Mouse (Mus musculus): ENCODE data around the gene Uncx. TPM values are rescaled to one million over a fixed set of nuclear protein-coding genes. Genes with fewer than 3 reads are reported as not detected.
A peak's percentile ranks its signal among the peaks of the same experiment; 100 is the strongest.

Uncx gene
- polyA plus RNA-seq, 1 experiment from 2014 or later: 48.8 TPM

GRCm38 (mm10) chr5:139544271-139545135 lies 1.2 kb downstream of the Uncx start:
- WGBS: under 1% methylated on average over 54 of the region's 54 CpGs
- H3K27ac ChIP-seq: peak overlapping the region; percentile 84

GRCm38 (mm10) chr5:139545221-139545620 lies 1.9 kb downstream of the Uncx start:
- H3K36me3 ChIP-seq (replicated peaks): no peaks in the 10 kb centered on the region
- WGBS: 3% methylated on average over 7 of the region's 7 CpGs
- H3K27me3 ChIP-seq (replicated peaks): peaks cover 49% of the 10 kb centered on the region; the same call in 1 of the 2 replicates
- no peaks in the 10 kb centered on the region for H3K9me3 ChIP-seq
- peak overlapping the region; percentile 44 for H3K4me2 ChIP-seq
- no peak for ATAC-seq (replicated peaks)
- peaks cover 38% of the 10 kb centered on the region for H3K4me1 ChIP-seq
- H3K9ac ChIP-seq: peak overlapping the region; percentile 51
- H3K4me3 ChIP-seq: peak overlapping the region; percentile 45
- H3K27ac ChIP-seq: peak overlapping the region; percentile 84

More at GRCm38 (mm10) chr5:139544271-139545135, 1.2 kb downstream of the Uncx start:
- Histone ChIP-seq H3K27me3 (replicated peaks) (peaks cover 49% of the 10 kb centered on the region; the same call in 1 of the 2 replicates), H3K36me3 (replicated peaks) (no peaks in the 10 kb centered on the region), H3K9me3 (no peaks in the 10 kb centered on the region), H3K4me1 (peaks cover 37% of the 10 kb centered on the region), H3K4me3 (peak overlapping the region; percentile 45), H3K9ac (peak overlapping the region; percentile 51), H3K4me2 (peak overlapping the region; percentile 44)
- ATAC-seq (replicated peaks): no peak

- Histone ChIP-seq H3K27ac (peak overlapping the region; percentile 84), H3K27me3 (replicated peaks) (peaks cover 45% of the 10 kb centered on the region; the same call in 1 of the 2 replicates), H3K9me3 (no peaks in the 10 kb centered on the region), H3K4me3 (peak overlapping the region; percentile 45), H3K36me3 (replicated peaks) (no peaks in the 10 kb centered on the region), H3K9ac (peak overlapping the region; percentile 51), H3K4me2 (peak overlapping the region; percentile 44), H3K4me1 (peaks cover 36% of the 10 kb centered on the region)
- no peak for ATAC-seq (replicated peaks)
- 3% methylated on average over 9 of the region's 9 CpGs for WGBS
Measured at GRCm38 (mm10) chr5:139545673-139546335, 2.5 kb downstream of the Uncx start.

- Histone ChIP-seq H3K9me3 (no peaks in the 10 kb centered on the region), H3K4me2 (peak overlapping the region; percentile 44), H3K9ac (peak overlapping the region; percentile 51), H3K36me3 (replicated peaks) (no peaks in the 10 kb centered on the region), H3K27me3 (replicated peaks) (peaks cover 49% of the 10 kb centered on the region; the same call in 1 of the 2 replicates), H3K4me3 (peak overlapping the region; percentile 45), H3K27ac (peak overlapping the region; percentile 84), H3K4me1 (peaks cover 35% of the 10 kb centered on the region)
- under 1% methylated on average over 26 of the region's 26 CpGs for WGBS
- no peak for ATAC-seq (replicated peaks)
Measured at GRCm38 (mm10) chr5:139546336-139546770, 3.1 kb downstream of the Uncx start.

- 1% methylated on average over 63 of the region's 68 CpGs for WGBS
- H3K9me3 ChIP-seq: no peaks in the 10 kb centered on the region
- H3K36me3 ChIP-seq (replicated peaks): no peaks in the 10 kb centered on the region
- peaks cover 34% of the 10 kb centered on the region for H3K4me1 ChIP-seq
- peak overlapping the region; percentile 45 for H3K4me3 ChIP-seq
- peak overlapping the region; percentile 44 for H3K4me2 ChIP-seq
- H3K27me3 ChIP-seq (replicated peaks): peaks cover 47% of the 10 kb centered on the region
- no peak for ATAC-seq (replicated peaks)
- peak overlapping the region; percentile 51; the same call in 1 of the 2 replicates for H3K9ac ChIP-seq
- H3K27ac ChIP-seq: peak overlapping the region; percentile 84
Measured at GRCm38 (mm10) chr5:139546771-139547420, 3.6 kb downstream of the Uncx start.

- under 1% methylated on average over 47 of the region's 49 CpGs for whole genome bisulfite sequencing
- Histone ChIP-seq H3K27ac (peak overlapping the region; percentile 84), H3K9ac (peak overlapping the region; percentile 51; the same call in 1 of the 2 replicates), H3K4me1 (peaks cover 39% of the 10 kb centered on the region), H3K27me3 (replicated peaks) (peaks cover 52% of the 10 kb centered on the region), H3K4me3 (peak overlapping the region; percentile 45), H3K36me3 (replicated peaks) (no peaks in the 10 kb centered on the region), H3K9me3 (no peaks in the 10 kb centered on the region), H3K4me2 (peak overlapping the region; percentile 44)
- ATAC-seq (replicated peaks): no peak
Measured at GRCm38 (mm10) chr5:139547421-139547931, 4.2 kb downstream of the Uncx start.

GRCm38 (mm10) chr5:139553446-139554273 lies 10.4 kb downstream of the Uncx start:
- 3% methylated on average over 28 of the region's 29 CpGs for WGBS
- Histone ChIP-seq H3K9me3 (no peaks in the 10 kb centered on the region), H3K4me3 (no peak overlapping the region), H3K4me2 (peak overlapping the region; percentile 26; the same call in 1 of the 2 replicates), H3K9ac (no peak overlapping the region), H3K4me1 (peaks cover 68% of the 10 kb centered on the region), H3K27ac (peak overlapping the region; percentile 13; the same call in 1 of the 2 replicates), H3K36me3 (replicated peaks) (no peaks in the 10 kb centered on the region), H3K27me3 (replicated peaks) (peaks cover 51% of the 10 kb centered on the region)
- ATAC-seq (replicated peaks): no peak

GRCm38 (mm10) chr5:139554478-139555335 lies 11.4 kb downstream of the Uncx start:
- H3K27me3 ChIP-seq (replicated peaks): peaks cover 52% of the 10 kb centered on the region
- H3K36me3 ChIP-seq (replicated peaks): no peaks in the 10 kb centered on the region
- 5% methylated on average over 28 of the region's 28 CpGs for WGBS
- H3K4me1 ChIP-seq: peaks cover 68% of the 10 kb centered on the region
- ATAC-seq (replicated peaks): no peak
- peak overlapping the region; percentile 40; the same call in 1 of the 2 replicates for H3K27ac ChIP-seq
- H3K4me2 ChIP-seq: no peak overlapping the region
- H3K9ac ChIP-seq: no peak overlapping the region
- no peak overlapping the region for H3K4me3 ChIP-seq
- H3K9me3 ChIP-seq: no peaks in the 10 kb centered on the region

- WGBS: 9% methylated on average over 7 of the region's 7 CpGs
- H3K9me3 ChIP-seq: no peaks in the 10 kb centered on the region
- no peak overlapping the region for H3K4me3 ChIP-seq
- no peak overlapping the region for H3K9ac ChIP-seq
- H3K4me2 ChIP-seq: no peak overlapping the region
- H3K27me3 ChIP-seq (replicated peaks): peaks cover 58% of the 10 kb centered on the region
- no peaks in the 10 kb centered on the region for H3K36me3 ChIP-seq (replicated peaks)
- H3K4me1 ChIP-seq: peaks cover 66% of the 10 kb centered on the region
- no peak overlapping the region for H3K27ac ChIP-seq
- ATAC-seq (replicated peaks): no peak
Measured at GRCm38 (mm10) chr5:139555476-139556115, 12.3 kb downstream of the Uncx start.

GRCm38 (mm10) chr5:139556116-139556678 lies 12.9 kb downstream of the Uncx start:
- Histone ChIP-seq H3K9me3 (no peaks in the 10 kb centered on the region), H3K9ac (no peak overlapping the region), H3K4me2 (no peak overlapping the region), H3K27ac (no peak overlapping the region), H3K36me3 (replicated peaks) (no peaks in the 10 kb centered on the region), H3K4me1 (peaks cover 62% of the 10 kb centered on the region), H3K4me3 (no peak overlapping the region), H3K27me3 (replicated peaks) (peaks cover 58% of the 10 kb centered on the region)
- 3% methylated on average over 6 of the region's 6 CpGs for WGBS
- no peak for ATAC-seq (replicated peaks)

Data from midbrain, embryonic 15.5 days (tissue).